Mouse (Mus musculus): ENCODE results near the gene Pla2g16.

Gene Pla2g16

DNA sequence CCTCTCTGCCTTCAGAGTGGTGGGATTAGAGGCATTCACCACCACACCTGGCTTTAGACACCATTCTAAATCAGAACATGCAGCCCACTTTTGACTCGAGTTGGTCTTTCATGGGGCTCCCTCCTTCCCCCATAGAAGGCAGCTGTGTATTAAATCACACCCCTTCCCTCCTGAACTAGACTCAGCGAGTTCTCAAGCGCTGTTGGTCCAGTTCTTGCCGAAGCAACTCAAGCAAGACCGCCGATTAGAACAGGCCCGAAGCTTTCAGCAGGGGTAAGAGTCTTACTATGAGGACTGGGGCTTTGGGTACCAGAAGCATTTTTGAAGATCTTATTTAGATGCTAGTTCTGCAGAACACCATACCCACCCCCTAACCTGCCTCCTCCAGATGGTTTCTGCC, 55.9 kb downstream of the Pla2g16 start:
- no peak for DNase-seq (ENCODE audit: low spot score)

DNA sequence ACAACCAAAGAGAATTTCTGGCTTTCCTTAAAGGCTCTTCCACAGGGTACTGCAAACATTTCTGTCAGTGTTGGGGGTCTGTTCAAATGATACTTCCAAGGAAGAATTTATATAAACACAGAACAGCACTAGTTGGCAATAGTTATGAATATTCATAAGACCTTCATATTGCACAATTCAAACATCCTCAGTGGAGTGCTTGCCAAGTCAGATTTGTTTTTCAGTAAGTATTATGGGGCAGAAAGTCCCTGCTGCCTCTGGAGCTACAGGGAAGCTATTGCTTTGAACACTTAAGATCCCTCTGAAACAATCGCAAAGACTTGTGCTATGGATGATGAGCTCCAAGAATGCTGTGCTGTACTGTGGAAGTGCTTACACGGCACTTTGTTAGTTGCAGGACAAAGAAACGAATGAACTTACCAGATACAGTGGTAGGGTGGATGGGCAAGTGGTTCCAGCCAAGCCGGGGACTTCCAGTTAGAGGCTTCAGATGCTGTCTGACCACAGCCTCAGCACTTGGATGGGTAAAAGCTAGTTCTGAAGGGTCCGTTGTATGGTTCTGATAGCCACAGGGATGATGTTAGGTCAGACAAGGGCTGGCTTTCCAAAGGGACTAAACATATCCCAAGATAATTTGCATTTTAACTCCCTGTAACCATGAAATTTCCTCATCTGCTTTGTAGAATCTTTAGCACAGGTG, 59.1 kb downstream of the Pla2g16 start:
- no peak for DNase-seq (ENCODE audit: low spot score)

DNA sequence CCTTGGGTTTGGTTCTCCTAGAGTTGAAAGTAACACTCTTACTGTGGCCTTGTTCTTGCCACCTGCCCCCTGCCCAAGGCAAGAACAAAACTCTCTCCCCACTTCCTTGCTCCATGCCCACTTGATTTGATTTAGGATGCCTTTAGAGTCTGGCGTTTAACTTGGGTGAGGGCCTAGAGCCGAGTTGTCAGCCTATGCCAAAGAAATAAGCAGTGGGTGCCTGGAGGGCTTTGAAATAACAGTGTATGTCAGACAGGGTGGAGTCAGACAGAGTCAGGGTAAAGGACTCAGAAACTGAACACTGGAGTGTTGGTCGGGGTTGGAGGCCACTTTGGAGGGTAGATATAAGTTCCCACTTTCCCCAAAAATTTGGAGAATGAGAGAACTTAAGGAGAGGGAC, 59.8 kb downstream of the Pla2g16 start:
- DNase-seq (ENCODE audit: low spot score): no peak

DNA sequence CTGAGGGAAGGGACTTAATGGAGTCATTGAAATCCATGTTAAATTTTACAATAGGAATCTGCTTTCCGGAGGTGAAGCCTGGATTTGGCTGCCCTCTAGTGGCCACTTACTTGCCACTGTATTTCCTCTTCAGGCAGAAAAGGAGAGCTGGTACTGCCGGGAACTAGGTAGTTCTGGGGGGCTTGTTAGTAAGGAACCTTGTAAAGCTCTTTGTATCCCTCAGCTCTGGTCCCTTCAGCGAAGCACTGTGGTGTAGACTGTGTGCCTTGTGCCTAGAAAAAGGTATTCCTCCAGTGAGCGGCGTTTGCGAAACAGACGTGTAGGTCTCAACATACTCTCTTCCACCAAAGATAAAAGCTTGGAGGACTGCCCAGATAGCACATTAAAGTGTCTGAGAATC, 60.4 kb downstream of the Pla2g16 start:
- peak; percentile 10 for DNase-seq (ENCODE audit: low spot score)

DNA sequence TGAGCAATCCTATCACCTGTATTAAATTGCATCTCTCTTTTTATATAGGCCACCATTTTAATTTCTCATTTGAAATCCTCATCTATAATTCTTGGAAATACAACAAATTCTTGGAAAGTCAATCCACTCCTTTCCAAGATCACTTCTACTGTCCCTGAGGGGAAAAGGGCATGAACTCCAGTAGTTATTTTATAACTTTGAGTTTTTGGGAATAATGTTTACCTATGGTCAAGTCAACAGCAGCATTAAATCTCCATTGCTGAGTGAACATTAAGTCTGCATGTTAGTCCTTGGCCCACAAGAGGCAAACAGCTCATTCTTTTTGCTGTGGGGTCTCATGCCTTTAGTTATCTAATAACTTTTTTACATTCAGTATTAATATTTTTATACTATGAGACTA, 75.8 kb downstream of the Pla2g16 start:
- no peak for DNase-seq (ENCODE audit: low spot score)

DNA sequence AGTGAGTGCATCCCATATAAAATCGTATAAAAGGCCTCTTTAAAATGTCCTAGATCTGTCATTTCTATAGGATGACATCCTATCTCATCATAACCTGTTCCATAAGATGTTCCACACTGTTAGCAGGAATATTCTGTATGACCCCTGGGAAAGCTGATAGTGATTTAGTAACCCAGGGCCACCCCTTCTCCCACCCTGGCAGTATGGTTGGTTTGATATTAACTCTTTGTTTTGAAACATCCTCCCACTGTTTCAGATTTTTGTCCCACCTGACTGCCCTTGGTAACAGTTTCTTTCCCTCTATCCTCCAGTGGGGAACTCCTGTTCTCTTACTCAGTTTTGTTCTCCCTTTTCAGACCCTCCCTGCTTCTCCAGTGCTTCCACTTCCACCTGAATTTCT, 76.5 kb downstream of the Pla2g16 start:
- no peak for DNase-seq (ENCODE audit: low spot score)
